Mouse (Mus musculus): Measurements from ENCODE around the gene Ramp1.
A peak's percentile ranks its signal among the peaks of the same experiment; 100 is the strongest.

Gene Ramp1

GRCm38 (mm10) chr1:91179533-91180173, at the start of gene Ramp1:
Ramp1 (plus strand) TSS chr1:91179822.
- DNase-seq (ENCODE audit: low read depth, low spot score) = no peak

- DNase-seq (ENCODE audit: low read depth, low spot score) = no peak
These were observed 42.6 kb upstream of the Ramp1 start for GRCm38 (mm10) chr1:91137036-91137435.

DNA sequence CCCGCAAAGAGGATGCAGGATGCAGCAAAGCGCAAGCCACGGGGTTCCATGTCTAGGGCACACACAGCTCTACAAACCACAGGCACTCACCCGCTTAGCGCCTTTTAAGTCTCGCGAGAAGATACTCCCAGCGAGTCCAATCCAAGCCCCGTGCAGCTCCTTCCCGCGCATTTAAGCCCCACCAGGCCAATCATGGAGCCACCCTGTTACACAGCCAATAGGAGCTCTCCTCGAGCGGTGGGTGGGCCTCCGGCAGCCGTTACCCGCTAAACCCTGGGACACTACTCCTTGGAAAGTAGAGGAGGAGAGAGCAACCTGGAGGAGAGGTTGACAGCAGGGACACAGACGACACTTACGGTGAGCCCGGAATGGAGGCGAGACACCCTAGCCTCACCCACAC, 34.8 kb upstream of the Ramp1 start, which contains the start of gene Rbm44:
Rbm44 (plus strand) TSS at position 277 of the 400 bp plus-strand sequence.
- no peak for DNase-seq (ENCODE audit: low read depth, low spot score)

GRCm38 (mm10) chr1:91151509-91151908, 28.1 kb upstream of the Ramp1 start:
- no peak for DNase-seq (ENCODE audit: low read depth, low spot score)

GRCm38 (mm10) chr1:91166798-91167197, 12.8 kb upstream of the Ramp1 start:
- DNase-seq (ENCODE audit: low read depth, low spot score) = no peak

GRCm38 (mm10) chr1:91169157-91169556, 10.5 kb upstream of the Ramp1 start:
- no peak for DNase-seq (ENCODE audit: low read depth, low spot score)

DNA sequence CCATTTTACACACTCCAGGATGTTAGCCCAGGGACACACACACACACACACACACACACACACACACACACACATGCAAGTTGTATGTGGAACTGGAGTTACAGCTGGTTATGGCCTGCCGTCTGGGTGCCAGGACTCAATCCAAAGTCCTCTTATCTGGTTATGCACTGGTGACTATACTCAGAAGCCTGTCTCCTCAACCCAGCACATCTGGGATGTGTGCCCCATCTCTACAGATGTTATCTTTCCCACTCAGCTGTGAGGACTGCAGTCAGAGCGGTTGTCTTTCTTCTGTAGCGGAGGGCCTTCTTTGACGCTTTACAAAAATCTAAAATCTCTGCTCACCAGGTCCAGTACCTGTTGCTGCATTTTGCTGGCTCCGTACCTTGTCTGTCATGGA, 4.8 kb upstream of the Ramp1 start:
- DNase-seq (ENCODE audit: low read depth, low spot score) = no peak

- no peak for DNase-seq (ENCODE audit: low read depth, low spot score)
These were observed 3.6 kb upstream of the Ramp1 start for GRCm38 (mm10) chr1:91176026-91176425.

DNA sequence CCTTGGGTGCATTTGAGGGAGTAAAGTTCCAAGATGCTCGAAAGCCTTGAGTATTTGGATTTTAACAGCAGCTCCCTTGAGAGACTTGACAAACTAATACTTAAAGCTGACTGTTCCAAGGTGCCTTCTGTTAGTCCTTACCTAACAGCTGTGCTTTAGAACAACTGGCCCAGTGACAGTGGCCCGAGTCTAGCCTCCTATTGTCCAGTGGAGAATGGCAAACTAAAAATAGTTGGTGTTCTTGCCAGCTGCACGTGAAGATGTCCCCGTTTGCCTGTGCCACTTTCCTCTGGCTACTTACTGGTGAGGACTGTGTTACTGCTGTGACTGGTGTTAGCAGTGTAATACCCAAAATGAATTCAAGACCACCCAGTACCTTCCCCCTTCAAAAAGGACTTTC, 2.8 kb upstream of the Ramp1 start:
- DNase-seq (ENCODE audit: low read depth, low spot score) = no peak

DNA sequence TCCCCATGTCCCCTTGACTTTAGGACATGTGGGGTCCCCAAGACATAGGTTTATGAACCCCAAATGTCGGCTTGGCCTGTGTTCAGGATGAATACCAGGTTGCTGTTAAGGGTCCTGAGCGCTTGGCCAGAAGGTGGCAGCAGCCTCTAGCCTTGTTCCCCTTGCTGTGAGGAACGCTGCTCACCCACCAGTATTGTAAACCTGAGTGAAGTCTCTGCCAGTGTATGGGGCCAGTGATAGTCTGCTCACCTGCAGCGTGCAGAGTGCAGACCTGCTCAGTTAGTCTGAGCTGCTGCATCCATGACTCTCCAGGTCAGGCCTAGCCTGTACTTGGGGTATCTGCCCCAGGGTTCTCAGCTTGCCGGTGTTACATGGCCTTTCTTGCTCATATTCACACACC, 536 bp upstream of the Ramp1 start:
- peak; percentile 19 for DNase-seq (ENCODE audit: low read depth, low spot score)

- DNase-seq (ENCODE audit: low read depth, low spot score) = no peak
These were observed 548 bp downstream of the Ramp1 start for GRCm38 (mm10) chr1:91180174-91180565.

DNA sequence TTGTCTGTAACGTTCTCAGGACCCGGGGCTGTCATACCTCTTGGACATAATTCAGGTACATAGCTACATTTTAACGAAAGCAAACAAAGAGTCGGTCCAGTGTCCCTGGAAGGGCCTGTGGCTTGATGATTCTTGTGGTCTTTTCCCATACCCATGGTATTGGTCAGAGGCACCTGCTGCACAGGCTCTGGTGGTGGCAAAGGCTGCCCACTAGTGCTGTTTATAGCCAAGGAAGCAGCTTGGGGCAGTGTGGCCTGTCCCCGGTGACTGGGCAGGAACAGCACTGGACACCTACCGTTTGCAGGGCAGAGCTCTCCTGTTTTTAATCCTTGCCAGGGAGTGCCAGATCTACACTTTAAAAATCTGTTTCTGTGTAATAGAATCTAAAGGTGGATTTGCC, 1.1 kb downstream of the Ramp1 start:
- DNase-seq (ENCODE audit: low read depth, low spot score) = no peak

DNA sequence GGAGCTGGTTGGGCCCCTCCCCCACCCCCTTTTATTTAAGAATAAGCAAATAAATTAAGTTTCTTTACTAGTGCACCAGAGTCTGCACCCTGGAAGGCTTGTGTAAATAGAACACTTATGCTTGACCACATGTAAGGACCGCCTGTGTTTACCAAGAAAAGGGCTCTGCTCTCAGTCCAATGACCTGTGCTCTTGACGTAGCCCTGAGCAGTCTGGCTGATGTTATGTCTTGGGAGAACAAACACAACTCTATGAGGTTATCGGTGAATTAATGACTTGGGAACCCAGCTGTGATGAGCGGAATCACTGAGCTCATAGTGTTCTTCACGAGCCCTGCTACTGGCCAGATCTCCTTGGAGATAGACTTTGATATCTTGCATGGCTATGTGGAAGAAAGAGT, 1.6 kb downstream of the Ramp1 start:
- no peak for DNase-seq (ENCODE audit: low read depth, low spot score)

DNA sequence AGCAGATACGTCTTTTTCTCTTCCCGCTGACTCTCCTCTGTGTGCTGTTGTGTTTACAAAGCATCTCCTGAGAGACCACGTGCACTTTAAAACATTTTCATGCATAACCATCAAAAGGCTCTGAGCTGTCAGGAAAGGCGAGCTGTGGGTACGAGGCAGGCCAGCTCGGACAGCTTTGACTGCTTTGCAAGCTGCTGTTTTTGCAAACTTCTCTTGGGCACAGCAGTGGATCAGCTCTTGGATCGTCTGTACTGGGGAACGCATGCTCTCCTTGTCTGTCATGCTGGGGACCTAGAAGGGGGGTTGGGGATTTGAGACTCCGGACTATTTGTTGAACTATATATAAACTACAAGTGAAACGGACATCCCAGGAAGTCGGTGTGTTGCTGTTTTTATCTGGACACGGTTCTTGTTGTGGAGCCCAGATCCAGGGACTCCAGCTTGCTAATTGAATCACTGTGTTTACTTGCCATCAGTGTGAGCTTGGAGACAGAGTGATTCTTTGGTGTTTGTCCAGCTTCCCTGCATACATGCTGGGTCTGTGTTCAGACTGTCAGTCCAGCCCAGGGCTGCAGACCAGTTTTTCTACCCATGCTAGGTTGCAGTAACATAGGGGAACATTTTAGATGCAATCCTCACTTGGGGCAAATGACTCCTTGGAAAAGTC, 2.3 kb downstream of the Ramp1 start:
- no peak for DNase-seq (ENCODE audit: low read depth, low spot score)

DNA sequence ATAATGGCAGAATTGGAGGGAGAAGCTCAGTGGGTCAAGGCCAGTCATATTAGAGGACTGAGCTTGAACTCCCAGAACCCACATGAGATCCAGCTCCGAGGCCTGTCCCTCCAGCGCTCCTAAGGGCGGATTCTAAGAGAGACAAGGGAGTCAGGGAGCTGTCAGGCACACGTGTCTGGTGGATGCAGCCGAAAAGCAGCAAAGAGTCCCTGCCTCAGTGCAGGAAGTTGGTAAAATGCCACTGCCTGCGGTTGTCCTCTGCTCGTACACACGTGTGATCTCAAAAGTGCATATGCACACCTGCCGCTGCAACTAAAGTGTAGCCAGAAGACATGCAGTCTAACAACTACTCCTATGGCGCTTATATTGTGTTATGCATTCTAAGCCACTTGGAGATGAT, 3.7 kb downstream of the Ramp1 start:
- no peak for DNase-seq (ENCODE audit: low read depth, low spot score)

- no peak for DNase-seq (ENCODE audit: low read depth, low spot score)
These were observed 7.1 kb downstream of the Ramp1 start for GRCm38 (mm10) chr1:91186677-91187076.

DNA sequence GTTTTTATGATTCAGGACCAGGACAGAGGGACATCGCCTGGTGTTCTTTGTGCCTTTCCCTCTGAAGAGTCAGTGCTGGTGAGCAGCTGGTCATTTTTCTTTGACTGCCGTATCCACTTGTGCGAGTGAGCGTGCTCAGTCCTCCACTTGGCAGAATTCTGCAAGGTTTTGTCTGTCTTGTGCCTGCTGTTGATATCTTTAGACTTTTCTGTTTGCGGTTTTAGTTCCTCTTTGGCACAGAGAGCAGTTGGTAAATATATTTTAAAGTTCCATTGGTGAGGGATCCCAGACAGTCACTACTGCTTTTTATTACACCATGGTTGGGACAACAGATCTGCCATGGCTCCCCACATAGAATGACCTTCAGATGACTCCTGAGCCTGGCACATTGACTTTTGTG, 7.7 kb downstream of the Ramp1 start:
- no peak for DNase-seq (ENCODE audit: low read depth, low spot score)

GRCm38 (mm10) chr1:91187786-91188640, 8.4 kb downstream of the Ramp1 start:
- no peak for DNase-seq (ENCODE audit: low read depth, low spot score)

- DNase-seq (ENCODE audit: low read depth, low spot score) = no peak
These were observed 9.3 kb downstream of the Ramp1 start for GRCm38 (mm10) chr1:91188851-91189460.

GRCm38 (mm10) chr1:91192184-91192583, 12.6 kb downstream of the Ramp1 start:
- no peak for DNase-seq (ENCODE audit: low read depth, low spot score)

DNA sequence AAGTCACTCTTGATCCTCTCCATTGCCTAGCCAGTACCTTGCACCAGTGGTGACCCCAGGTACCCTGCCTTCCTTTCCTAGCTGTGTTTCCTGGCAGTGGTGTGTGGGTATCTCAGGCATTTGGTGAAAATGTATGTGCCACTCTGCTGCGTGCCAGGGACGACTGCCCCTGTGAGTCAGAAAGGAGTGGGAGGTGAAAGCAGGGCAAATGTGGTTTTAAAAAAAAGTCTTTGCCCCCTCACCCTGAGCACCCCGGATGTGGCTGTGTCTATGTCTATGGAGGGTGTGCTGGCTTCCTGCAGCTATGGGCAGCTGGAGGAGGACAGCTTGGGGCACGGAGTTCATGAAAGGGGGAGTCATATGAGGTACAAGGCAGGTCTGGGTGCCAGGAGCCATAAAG, 13.6 kb downstream of the Ramp1 start:
- DNase-seq (ENCODE audit: low read depth, low spot score) = no peak

DNA sequence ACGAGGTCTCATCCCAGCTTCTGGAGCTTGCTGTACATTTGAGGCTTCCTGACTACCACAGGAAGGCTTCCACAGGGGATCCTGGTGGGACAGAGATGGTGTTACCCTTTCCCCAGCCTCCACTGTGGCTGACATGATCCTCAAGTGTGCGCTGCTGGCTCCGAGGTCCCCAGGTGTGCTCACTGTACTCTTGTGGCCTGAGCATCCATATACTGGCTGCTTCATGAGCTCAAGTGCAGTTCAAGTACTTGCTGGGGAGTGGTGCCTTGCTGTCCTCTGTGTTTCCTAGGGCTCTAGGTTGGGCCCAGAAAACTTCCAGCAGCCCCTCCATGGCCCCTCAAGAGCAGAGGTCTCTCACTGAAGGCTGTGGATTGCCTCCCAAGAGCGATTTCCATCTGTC, 14.1 kb downstream of the Ramp1 start:
- no peak for DNase-seq (ENCODE audit: low read depth, low spot score)
